Mouse (Mus musculus) activated CD4-positive, CD25-positive, alpha-beta regulatory T cell, adult 4 months (primary cell): ENCODE results near the gene Gm10271. TPM values are rescaled to one million over a fixed set of nuclear protein-coding genes. Genes with fewer than 3 reads are reported as not detected.
A peak's percentile ranks its signal among the peaks of the same experiment; 100 is the strongest.

Source experiments
- ATAC-seq: one replicate; pipeline ENCODE4 v1.8.0; 2017
- polyA plus RNA-seq, 2 experiments: library from polyadenylated mRNA; unstranded; fragments of 100-300 nt; shearing (Covaris generic); gene quantifications; one replicate each; pipeline ENCODE4 v1.2.1; 2017

Gm10271 gene
- polyA plus RNA-seq, 2 experiments from 2014 or later = not detected

GRCm38 (mm10) chr10:116931497-116932179 is 40.8 kb downstream of the Gm10271 start:
- peak; percentile 43 for ATAC-seq

GRCm38 (mm10) chr10:116930936-116931335 is 41.5 kb downstream of the Gm10271 start:
- ATAC-seq = peak; percentile 5

- ATAC-seq = peak; percentile 71
Observed at GRCm38 (mm10) chr10:116930506-116930905, 41.9 kb downstream of the Gm10271 start.

- ATAC-seq = no peak
Observed at GRCm38 (mm10) chr10:116928826-116929225, 43.6 kb downstream of the Gm10271 start.

GRCm38 (mm10) chr10:116926428-116927113 is 45.8 kb downstream of the Gm10271 start:
- ATAC-seq = no peak

- ATAC-seq = no peak
Observed at GRCm38 (mm10) chr10:116923651-116924495, 48.5 kb downstream of the Gm10271 start.

GRCm38 (mm10) chr10:116922161-116922560 is 50.2 kb downstream of the Gm10271 start:
- peak; percentile 24 for ATAC-seq

GRCm38 (mm10) chr10:116921416-116921815 is 51.0 kb downstream of the Gm10271 start:
- no peak for ATAC-seq

GRCm38 (mm10) chr10:116920641-116921040 is 51.8 kb downstream of the Gm10271 start:
- no peak for ATAC-seq

- ATAC-seq = no peak
Observed at GRCm38 (mm10) chr10:116919368-116920317, 52.8 kb downstream of the Gm10271 start.

- ATAC-seq = no peak
Observed at GRCm38 (mm10) chr10:116916581-116916980, 55.8 kb downstream of the Gm10271 start.

- ATAC-seq = no peak
Observed at GRCm38 (mm10) chr10:116915286-116915685, 57.1 kb downstream of the Gm10271 start.

- ATAC-seq = no peak
Observed at GRCm38 (mm10) chr10:116914586-116914985, 57.8 kb downstream of the Gm10271 start.

GRCm38 (mm10) chr10:116913647-116914273 is 58.6 kb downstream of the Gm10271 start:
- peak; percentile 84 for ATAC-seq

- ATAC-seq = no peak
Observed at GRCm38 (mm10) chr10:116912850-116913249, 59.6 kb downstream of the Gm10271 start.

GRCm38 (mm10) chr10:116908901-116909642 is 63.3 kb downstream of the Gm10271 start:
- no peak for ATAC-seq
